Mouse (Mus musculus) bone marrow macrophage, adult 2 months (primary cell): ENCODE measurements around the gene Pbx4.

Experiments used
- CTCF ChIP-seq: IDR thresholded peaks from 2 replicates; pipeline ENCODE4 v1.5.1; 2012; ENCODE audit warnings: low read depth, mild to moderate bottlenecking, low read length, moderate library complexity
- POLR2A ChIP-seq: IDR thresholded peaks from 2 replicates; pipeline ENCODE4 v1.6.1; 2012; ENCODE audit warnings: mild to moderate bottlenecking, low read depth, low read length, borderline replicate concordance

GRCm38 (mm10) chr8:69794901-69795300 lies 37.4 kb upstream of the Pbx4 start:
- TF ChIP-seq CTCF (no peak), POLR2A (no peak)
